Mouse (Mus musculus): ENCODE data around the gene Atg101. TPM values are rescaled to one million over a fixed set of nuclear protein-coding genes. Genes with fewer than 3 reads are reported as not detected.
"Not testable (repeated sequence)": the region's sequence is repeated elsewhere in the genome, so short reads cannot be mapped to it uniquely, and the experiment has no call there.

The Atg101 gene
- polyA plus RNA-seq, 1 experiment from 2014 or later: 80.1 TPM

- no peaks in the 10 kb centered on the region for H3K36me3 ChIP-seq
- no peak overlapping the region for H3K9ac ChIP-seq
- H3K9me3 ChIP-seq (replicated peaks): no peaks in the 10 kb centered on the region
- H3K27ac ChIP-seq: peak overlapping the region; percentile 81
- no peak overlapping the region for H3K4me2 ChIP-seq
- no peak overlapping the region for H3K4me3 ChIP-seq (replicated peaks)
- H3K4me1 ChIP-seq: peaks cover 53% of the 10 kb centered on the region
- WGBS: 76% methylated on average over 6 of the region's 6 CpGs
- ATAC-seq (replicated peaks; ENCODE audit: low FRiP score): no peak
- H3K27me3 ChIP-seq: no peaks in the 10 kb centered on the region
Measured at GRCm38 (mm10) chr15:101320010-101320617, 36.0 kb downstream of the Atg101 start.

- no peaks in the 10 kb centered on the region for H3K36me3 ChIP-seq
- 23% methylated on average over 6 of the region's 6 CpGs for WGBS
- H3K4me2 ChIP-seq: no peak overlapping the region
- H3K4me1 ChIP-seq: peaks cover 51% of the 10 kb centered on the region
- no peak for ATAC-seq (replicated peaks; ENCODE audit: low FRiP score)
- no peaks in the 10 kb centered on the region for H3K27me3 ChIP-seq
- no peak overlapping the region for H3K9ac ChIP-seq
- peak overlapping the region; percentile 81 for H3K27ac ChIP-seq
- H3K9me3 ChIP-seq (replicated peaks): no peaks in the 10 kb centered on the region
- no peak overlapping the region for H3K4me3 ChIP-seq (replicated peaks)
Measured at GRCm38 (mm10) chr15:101320618-101321041, 36.6 kb downstream of the Atg101 start.

- Histone ChIP-seq H3K4me3 (replicated peaks) (no peak overlapping the region), H3K36me3 (no peaks in the 10 kb centered on the region), H3K9me3 (replicated peaks) (no peaks in the 10 kb centered on the region), H3K4me2 (no peak overlapping the region), H3K4me1 (peaks cover 47% of the 10 kb centered on the region), H3K27me3 (no peaks in the 10 kb centered on the region), H3K27ac (peak overlapping the region; percentile 49), H3K9ac (no peak overlapping the region)
- ATAC-seq (replicated peaks; ENCODE audit: low FRiP score): no peak
- 45% methylated on average over 5 of the region's 5 CpGs for WGBS
Measured at GRCm38 (mm10) chr15:101321126-101321525, 37.1 kb downstream of the Atg101 start.

- Histone ChIP-seq H3K4me3 (replicated peaks) (no peak overlapping the region), H3K9ac (no peak overlapping the region), H3K27me3 (no peaks in the 10 kb centered on the region), H3K36me3 (no peaks in the 10 kb centered on the region), H3K4me1 (peaks cover 43% of the 10 kb centered on the region), H3K27ac (no peak overlapping the region), H3K4me2 (no peak overlapping the region), H3K9me3 (replicated peaks) (no peaks in the 10 kb centered on the region)
- WGBS: 74% methylated on average over 5 of the region's 5 CpGs
- ATAC-seq (replicated peaks; ENCODE audit: low FRiP score): no peak
Measured at GRCm38 (mm10) chr15:101322106-101322505, 38.0 kb downstream of the Atg101 start.

- Histone ChIP-seq H3K9me3 (replicated peaks) (no peaks in the 10 kb centered on the region), H3K36me3 (no peaks in the 10 kb centered on the region), H3K4me2 (no peak overlapping the region), H3K9ac (no peak overlapping the region), H3K4me3 (replicated peaks) (no peak overlapping the region), H3K27me3 (no peaks in the 10 kb centered on the region), H3K4me1 (peaks cover 47% of the 10 kb centered on the region), H3K27ac (no peak overlapping the region)
- ATAC-seq (replicated peaks; ENCODE audit: low FRiP score): no peak
- WGBS: 91% methylated on average over 7 of the region's 7 CpGs
Measured at GRCm38 (mm10) chr15:101322640-101323039, 38.6 kb downstream of the Atg101 start.

- 95% methylated on average over 5 of the region's 5 CpGs for WGBS
- no peak overlapping the region for H3K4me3 ChIP-seq (replicated peaks)
- H3K4me1 ChIP-seq: peaks cover 43% of the 10 kb centered on the region
- no peak overlapping the region for H3K9ac ChIP-seq
- no peaks in the 10 kb centered on the region for H3K36me3 ChIP-seq
- H3K9me3 ChIP-seq (replicated peaks): no peaks in the 10 kb centered on the region
- no peak overlapping the region for H3K27ac ChIP-seq
- H3K4me2 ChIP-seq: no peak overlapping the region
- no peaks in the 10 kb centered on the region for H3K27me3 ChIP-seq
- ATAC-seq (replicated peaks; ENCODE audit: low FRiP score): no peak
Measured at GRCm38 (mm10) chr15:101323511-101323910, 39.4 kb downstream of the Atg101 start.

- H3K27ac ChIP-seq; H3K27me3 ChIP-seq; H3K36me3 ChIP-seq; H3K9ac ChIP-seq; H3K9me3 ChIP-seq (replicated peaks); ATAC-seq (replicated peaks; ENCODE audit: low FRiP score); H3K4me3 ChIP-seq (replicated peaks); H3K4me2 ChIP-seq: not testable (repeated sequence)
- peaks cover 43% of the 10 kb centered on the region for H3K4me1 ChIP-seq
Measured at GRCm38 (mm10) chr15:101324409-101324808, 40.3 kb downstream of the Atg101 start.

- 47% methylated on average over 10 of the region's 10 CpGs for WGBS
- no peak overlapping the region for H3K4me2 ChIP-seq
- no peaks in the 10 kb centered on the region for H3K27me3 ChIP-seq
- H3K9ac ChIP-seq: no peak overlapping the region
- no peak overlapping the region for H3K4me3 ChIP-seq (replicated peaks)
- H3K27ac ChIP-seq: no peak overlapping the region
- H3K9me3 ChIP-seq (replicated peaks): no peaks in the 10 kb centered on the region
- no peaks in the 10 kb centered on the region for H3K36me3 ChIP-seq
- H3K4me1 ChIP-seq: peaks cover 34% of the 10 kb centered on the region
- ATAC-seq (replicated peaks; ENCODE audit: low FRiP score): no peak
Measured at GRCm38 (mm10) chr15:101325991-101326534, 42.0 kb downstream of the Atg101 start.

GRCm38 (mm10) chr15:101327282-101327681 is 43.2 kb downstream of the Atg101 start:
- Histone ChIP-seq H3K9ac (no peak overlapping the region), H3K4me3 (replicated peaks) (no peak overlapping the region), H3K27ac (no peak overlapping the region), H3K36me3 (no peaks in the 10 kb centered on the region), H3K4me1 (peaks cover 22% of the 10 kb centered on the region), H3K9me3 (replicated peaks) (no peaks in the 10 kb centered on the region), H3K27me3 (no peaks in the 10 kb centered on the region), H3K4me2 (no peak overlapping the region)
- WGBS: 6% methylated on average over 6 of the region's 6 CpGs
- 0 out of 2 replicates have a peak, but pooled peaks have one; percentile 27 for ATAC-seq (replicated peaks; ENCODE audit: low FRiP score)

GRCm38 (mm10) chr15:101328876-101329563 is 44.9 kb downstream of the Atg101 start:
- H3K4me1 ChIP-seq: peaks cover 22% of the 10 kb centered on the region
- 68% methylated on average over 3 of the region's 3 CpGs for WGBS
- H3K4me2 ChIP-seq: no peak overlapping the region
- H3K27ac ChIP-seq: 0 out of 2 replicates have a peak overlapping the region, but pooled peaks have one; percentile 5
- no peaks in the 10 kb centered on the region for H3K9me3 ChIP-seq (replicated peaks)
- H3K9ac ChIP-seq: no peak overlapping the region
- H3K36me3 ChIP-seq: no peaks in the 10 kb centered on the region
- no peak for ATAC-seq (replicated peaks; ENCODE audit: low FRiP score)
- H3K27me3 ChIP-seq: no peaks in the 10 kb centered on the region
- no peak overlapping the region for H3K4me3 ChIP-seq (replicated peaks)

- H3K4me1 ChIP-seq: peaks cover 22% of the 10 kb centered on the region
- 0 out of 2 replicates have a peak overlapping the region, but pooled peaks have one; percentile 5 for H3K27ac ChIP-seq
- no peaks in the 10 kb centered on the region for H3K36me3 ChIP-seq
Measured at GRCm38 (mm10) chr15:101329564-101329892, 45.5 kb downstream of the Atg101 start.

GRCm38 (mm10) chr15:101331090-101331489 is 47.0 kb downstream of the Atg101 start:
- Histone ChIP-seq H3K27me3 (no peaks in the 10 kb centered on the region), H3K4me3 (replicated peaks) (no peak overlapping the region), H3K9me3 (replicated peaks) (no peaks in the 10 kb centered on the region), H3K4me1 (peaks cover 22% of the 10 kb centered on the region), H3K9ac (no peak overlapping the region), H3K36me3 (no peaks in the 10 kb centered on the region), H3K4me2 (no peak overlapping the region), H3K27ac (no peak overlapping the region)
- ATAC-seq (replicated peaks; ENCODE audit: low FRiP score): no peak
- WGBS: 71% methylated on average over 4 of the region's 4 CpGs

More at GRCm38 (mm10) chr15:101329564-101329892, 45.5 kb downstream of the Atg101 start:
- H3K9me3 ChIP-seq (replicated peaks): no peaks in the 10 kb centered on the region
- WGBS: 63% methylated on average over 3 of the region's 3 CpGs
- H3K27me3 ChIP-seq: no peaks in the 10 kb centered on the region
- no peak for ATAC-seq (replicated peaks; ENCODE audit: low FRiP score)
- H3K4me2 ChIP-seq: no peak overlapping the region
- no peak overlapping the region for H3K9ac ChIP-seq
- H3K4me3 ChIP-seq (replicated peaks): no peak overlapping the region
